ENCODE assay signal across 18 mouse cellular contexts in the genomic region with DNA sequence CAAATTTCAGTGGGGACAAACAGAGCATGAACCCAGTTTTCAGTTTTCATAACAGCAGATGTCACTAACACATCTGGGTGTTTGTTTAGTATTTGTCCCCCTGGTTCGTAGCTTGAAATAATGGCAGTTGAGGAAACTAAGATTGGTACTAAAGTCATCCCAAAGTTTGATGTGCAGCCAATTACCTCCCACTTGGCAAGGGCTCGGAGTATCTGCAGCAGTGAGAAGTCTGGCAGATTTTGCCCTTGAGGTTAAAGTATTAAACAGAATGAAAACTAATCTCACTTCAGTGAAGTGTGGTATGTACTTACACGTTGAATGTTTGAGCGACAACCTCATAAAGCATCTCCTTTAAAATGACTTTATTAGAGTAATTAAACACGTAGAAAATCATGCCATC.
DNase-seq lines count a peak whose midpoint lies in the region; ATAC-seq and TF ChIP-seq lines count a peak whose summit lies in the region.
"Had no signal": no experiment of that assay in that cellular context is flagged by ENCODE, and none has a peak within 500 bp of the region (broad histone marks: within the 10 kb centered on the region; RNA-seq: fewer than 3 reads in every experiment).

No protein-coding gene starts in this region.

- no peak overlapping the region for H3K4me2 ChIP-seq in kidney, embryonic 15.5 days
- no peak overlapping the region for H3K4me2 ChIP-seq in lung, embryonic 14.5 days
- H3K4me2 ChIP-seq: heart, embryonic 13.5 days; hindbrain, embryonic 14.5 days; limb, embryonic 12.5 days; midbrain, embryonic 13.5 days; stomach, embryonic 15.5 days had no signal

- no peaks in the 10 kb centered on the region for H3K36me3 ChIP-seq in kidney, embryonic 15.5 days
- no peaks in the 10 kb centered on the region for H3K36me3 ChIP-seq in lung, embryonic 14.5 days (ENCODE audit: insufficient read depth)
- H3K36me3 ChIP-seq in forebrain, embryonic 10.5 days (replicated peaks) = no peaks in the 10 kb centered on the region
- H3K36me3 ChIP-seq: heart, embryonic 13.5 days; limb, embryonic 12.5 days; midbrain, embryonic 13.5 days; stomach, embryonic 15.5 days had no signal

- H3K4me1 ChIP-seq in kidney, embryonic 15.5 days = peaks cover 11% of the 10 kb centered on the region
- H3K4me1 ChIP-seq in lung, embryonic 14.5 days (ENCODE audit: insufficient read depth) = peaks cover 5% of the 10 kb centered on the region
- peaks cover 14% of the 10 kb centered on the region for H3K4me1 ChIP-seq in forebrain, embryonic 10.5 days

- H3K4me3 ChIP-seq in kidney, embryonic 15.5 days (replicated peaks) = no peak overlapping the region
- H3K4me3 ChIP-seq in lung, embryonic 14.5 days (ENCODE audit: low read depth, low read length) = no peak overlapping the region
- no peak overlapping the region for H3K4me3 ChIP-seq in forebrain, embryonic 10.5 days
- H3K4me3 ChIP-seq: heart, embryonic 13.5 days; limb, embryonic 12.5 days; midbrain, embryonic 13.5 days; stomach, embryonic 15.5 days had no signal

- 32% methylated on average over 5 of the region's 5 CpGs for WGBS in kidney, embryonic 15.5 days
- WGBS in lung, embryonic 14.5 days = 39% methylated on average over 5 of the region's 5 CpGs
- 88% methylated on average over 5 of the region's 5 CpGs for WGBS in forebrain, embryonic 10.5 days

- no peaks in the 10 kb centered on the region for H3K9me3 ChIP-seq in kidney, embryonic 15.5 days (replicated peaks)
- H3K9me3 ChIP-seq in lung, embryonic 14.5 days (ENCODE audit: low read depth, low read length) = no peaks in the 10 kb centered on the region
- H3K9me3 ChIP-seq in forebrain, embryonic 10.5 days = no peaks in the 10 kb centered on the region
- H3K9me3 ChIP-seq: heart, embryonic 13.5 days; limb, embryonic 12.5 days; midbrain, embryonic 13.5 days; stomach, embryonic 15.5 days had no signal

- ATAC-seq in kidney, embryonic 15.5 days (replicated peaks; ENCODE audit: low FRiP score) = no peak
- no peak for ATAC-seq in lung, embryonic 14.5 days (ENCODE audit: insufficient read depth)
- ATAC-seq: midbrain, embryonic 13.5 days had no signal

- TF ChIP-seq CTCF in lung, embryonic 14.5 days (IDR thresholded peaks at IDR 0.05; ENCODE audit: low read depth) = no peak

- H3K9ac ChIP-seq in kidney, embryonic 15.5 days = no peak overlapping the region
- no peak overlapping the region for H3K9ac ChIP-seq in lung, embryonic 14.5 days
- H3K9ac ChIP-seq: heart, embryonic 13.5 days; hindbrain, embryonic 14.5 days; limb, embryonic 12.5 days; midbrain, embryonic 13.5 days; stomach, embryonic 15.5 days had no signal

- no peaks in the 10 kb centered on the region for H3K27me3 ChIP-seq in kidney, embryonic 15.5 days
- H3K27me3 ChIP-seq in lung, embryonic 14.5 days (ENCODE audit: insufficient read depth, low read length) = 0 out of 2 replicates have a peak, but pooled peaks cover 3% of the 10 kb centered on the region
- H3K27me3 ChIP-seq in forebrain, embryonic 10.5 days (ENCODE audit: poor library complexity, severe bottlenecking) = no peaks in the 10 kb centered on the region
- H3K27me3 ChIP-seq: heart, embryonic 13.5 days; limb, embryonic 12.5 days; midbrain, embryonic 13.5 days; stomach, embryonic 15.5 days had no signal

- no peak overlapping the region for H3K27ac ChIP-seq in kidney, embryonic 15.5 days
- no peak overlapping the region for H3K27ac ChIP-seq in lung, embryonic 14.5 days (ENCODE audit: low read depth)
- no peak overlapping the region for H3K27ac ChIP-seq in forebrain, embryonic 10.5 days
- H3K27ac ChIP-seq: heart, embryonic 13.5 days; hindbrain, embryonic 14.5 days; limb, embryonic 12.5 days; macrophage; midbrain, embryonic 13.5 days; stomach, embryonic 15.5 days had no signal

- DNase-seq in adrenal gland, postnatal 10 days = peak; percentile 48
- no peak for DNase-seq in adrenal gland, adult 8-10 months
- peak; percentile 20 for DNase-seq in kidney, adult 11 months
- DNase-seq in lung, embryonic 14.5 days = peak; percentile 72
- no peak for DNase-seq in lung, postnatal 4 days
- no peak for DNase-seq in forebrain, embryonic 10.5 days (ENCODE audit: extremely low spot score, low spot score)
- no peak for DNase-seq in ovary, postnatal 36 days (ENCODE audit: low spot score)
- DNase-seq: cerebellum, adult 18-20 months; gastrocnemius, postnatal 14 days; layer of hippocampus, postnatal 36 days; thymus, postnatal 14 days had no signal

Comparison
In these comparisons a context has a peak if more than half of its experiments do, and no peak if none do; other contexts are left out.
1. DNase-seq: peak in adrenal gland, postnatal 10 days (single experiment), kidney, adult 11 months (single experiment) and lung, embryonic 14.5 days (single experiment); none in adrenal gland, adult 8-10 months (single experiment), lung, postnatal 4 days (0 of 2), forebrain, embryonic 10.5 days (single experiment) and ovary, postnatal 36 days (single experiment).